Mouse (Mus musculus): ENCODE results near the gene Magi1.

DNA sequence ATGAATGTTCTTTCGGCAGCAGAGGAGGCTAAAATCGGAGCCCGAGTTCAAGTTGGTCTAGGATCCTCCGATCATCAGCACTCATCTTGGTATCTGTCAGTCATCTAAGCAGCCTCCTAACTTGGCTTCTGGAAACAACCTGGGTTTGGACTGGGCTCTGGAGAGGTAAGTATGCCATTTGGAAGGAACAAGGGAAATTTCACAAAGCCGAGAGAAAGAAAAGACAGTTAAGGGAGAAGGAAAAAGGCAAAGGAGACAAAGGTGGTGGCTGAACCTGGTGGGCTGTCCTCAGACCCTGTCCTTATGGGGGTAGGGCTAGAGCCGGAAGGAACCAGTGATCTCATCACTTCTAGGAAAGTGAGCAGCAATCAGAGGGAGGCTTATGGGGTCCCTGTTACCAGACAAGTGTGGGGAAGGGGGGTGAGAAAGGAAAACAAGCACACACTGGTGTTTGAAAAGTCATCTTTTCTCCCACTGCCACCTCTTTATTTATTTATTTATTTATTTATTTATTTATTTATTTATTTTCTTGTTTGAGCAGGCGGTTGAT, 565.8 kb downstream of the Magi1 start:
- TF ChIP-seq CTCF (IDR thresholded peaks at IDR 0.05; ENCODE audit: borderline replicate concordance, extremely low read depth, insufficient read depth, insufficient read length) (no peak), POLR2A (IDR thresholded peaks at IDR 0.05; ENCODE audit: borderline replicate concordance, extremely low read depth, insufficient read depth, insufficient read length, poor library complexity, severe bottlenecking) (no peak)

All from brain, embryonic 14.5 days (tissue).